Mouse (Mus musculus): ENCODE data around the gene Gga3. TPM values are rescaled to one million over a fixed set of nuclear protein-coding genes. Genes with fewer than 3 reads are reported as not detected.
A peak's percentile ranks its signal among the peaks of the same experiment; 100 is the strongest.

Gga3 gene
- polyA plus RNA-seq, 1 experiment from 2014 or later, result 19.2 TPM

- ATAC-seq (replicated peaks; ENCODE audit: low FRiP score, low TSS enrichment, low read depth) (no peak), DNase-seq (ENCODE audit: low spot score) (no peak)
- Histone ChIP-seq H3K27me3 (replicated peaks; ENCODE audit: control insufficient read depth, insufficient read depth, low read length) (no peaks in the 10 kb centered on the region), H3K4me3 (ENCODE audit: low read depth, low read length) (no peak overlapping the region), H3K36me3 (ENCODE audit: control insufficient read depth, insufficient read depth, low read length) (peaks cover 51% of the 10 kb centered on the region), H3K9me3 (ENCODE audit: control insufficient read depth, low read length) (no peaks in the 10 kb centered on the region), H3K4me1 (replicated peaks; ENCODE audit: control insufficient read depth, insufficient read depth, low read length) (peaks cover 23% of the 10 kb centered on the region), H3K27ac (ENCODE audit: low read depth) (no peak overlapping the region), H3K9ac (ENCODE audit: low read length) (no peak overlapping the region), H3K4me2 (ENCODE audit: low read length) (no peak overlapping the region)
- 78% methylated on average over 3 of the region's 3 CpGs for WGBS
Observed at GRCm38 (mm10) chr11:115609576-115609975, 5.7 kb upstream of the Gga3 start.

GRCm38 (mm10) chr11:115608421-115609399 lies 4.9 kb upstream of the Gga3 start:
- H3K9ac ChIP-seq (ENCODE audit: low read length), result no peak overlapping the region
- WGBS, result 77% methylated on average over 23 of the region's 23 CpGs
- H3K4me1 ChIP-seq (replicated peaks; ENCODE audit: control insufficient read depth, insufficient read depth, low read length), result peaks cover 21% of the 10 kb centered on the region
- no peak overlapping the region for H3K4me3 ChIP-seq (ENCODE audit: low read depth, low read length)
- no peak overlapping the region for H3K4me2 ChIP-seq (ENCODE audit: low read length)
- DNase-seq (ENCODE audit: low spot score) (no peak), ATAC-seq (replicated peaks; ENCODE audit: low FRiP score, low TSS enrichment, low read depth) (no peak)
- H3K27me3 ChIP-seq (replicated peaks; ENCODE audit: control insufficient read depth, insufficient read depth, low read length), result no peaks in the 10 kb centered on the region
- no peaks in the 10 kb centered on the region for H3K9me3 ChIP-seq (ENCODE audit: control insufficient read depth, low read length)
- H3K27ac ChIP-seq (ENCODE audit: low read depth), result no peak overlapping the region
- H3K36me3 ChIP-seq (ENCODE audit: control insufficient read depth, insufficient read depth, low read length), result peaks cover 50% of the 10 kb centered on the region

- H3K9me3 ChIP-seq (ENCODE audit: control insufficient read depth, low read length), result no peaks in the 10 kb centered on the region
- ATAC-seq (replicated peaks; ENCODE audit: low FRiP score, low TSS enrichment, low read depth) (no peak), DNase-seq (ENCODE audit: low spot score) (no peak)
- 94% methylated on average over 18 of the region's 18 CpGs for whole genome bisulfite sequencing
- H3K36me3 ChIP-seq (ENCODE audit: control insufficient read depth, insufficient read depth, low read length), result peaks cover 50% of the 10 kb centered on the region
- H3K27me3 ChIP-seq (replicated peaks; ENCODE audit: control insufficient read depth, insufficient read depth, low read length), result no peaks in the 10 kb centered on the region
- no peak overlapping the region for H3K27ac ChIP-seq (ENCODE audit: low read depth)
- H3K4me2 ChIP-seq (ENCODE audit: low read length), result no peak overlapping the region
- H3K4me1 ChIP-seq (replicated peaks; ENCODE audit: control insufficient read depth, insufficient read depth, low read length), result peaks cover 22% of the 10 kb centered on the region
- no peak overlapping the region for H3K4me3 ChIP-seq (ENCODE audit: low read depth, low read length)
- no peak overlapping the region for H3K9ac ChIP-seq (ENCODE audit: low read length)
Observed at GRCm38 (mm10) chr11:115606733-115607132, 2.9 kb upstream of the Gga3 start.

GRCm38 (mm10) chr11:115604304-115604696 lies 449 bp upstream of the Gga3 start:
- no peak for DNase-seq (ENCODE audit: low spot score)
- Histone ChIP-seq H3K9ac (ENCODE audit: low read length) (peak overlapping the region; percentile 96), H3K4me2 (ENCODE audit: low read length) (peak overlapping the region; percentile 98), H3K27me3 (replicated peaks; ENCODE audit: control insufficient read depth, insufficient read depth, low read length) (no peaks in the 10 kb centered on the region), H3K36me3 (ENCODE audit: control insufficient read depth, insufficient read depth, low read length) (peaks cover 42% of the 10 kb centered on the region), H3K9me3 (ENCODE audit: control insufficient read depth, low read length) (no peaks in the 10 kb centered on the region), H3K4me1 (replicated peaks; ENCODE audit: control insufficient read depth, insufficient read depth, low read length) (peaks cover 18% of the 10 kb centered on the region), H3K27ac (ENCODE audit: low read depth) (peak overlapping the region; percentile 95), H3K4me3 (ENCODE audit: low read depth, low read length) (peak overlapping the region; percentile 98)
- peak; percentile 18 for ATAC-seq (replicated peaks; ENCODE audit: low FRiP score, low TSS enrichment, low read depth)
- 0% methylated on average over 26 of the region's 26 CpGs for WGBS

- H3K36me3 ChIP-seq (ENCODE audit: control insufficient read depth, insufficient read depth, low read length), result peaks cover 36% of the 10 kb centered on the region
- no peak for DNase-seq (ENCODE audit: low spot score)
- no peaks in the 10 kb centered on the region for H3K9me3 ChIP-seq (ENCODE audit: control insufficient read depth, low read length)
- WGBS, result 6% methylated on average over 15 of the region's 15 CpGs
- peak overlapping the region; percentile 98 for H3K4me3 ChIP-seq (ENCODE audit: low read depth, low read length)
- ATAC-seq (replicated peaks; ENCODE audit: low FRiP score, low TSS enrichment, low read depth), result no peak
- peak overlapping the region; percentile 96 for H3K9ac ChIP-seq (ENCODE audit: low read length)
- peak overlapping the region; percentile 95 for H3K27ac ChIP-seq (ENCODE audit: low read depth)
- no peaks in the 10 kb centered on the region for H3K27me3 ChIP-seq (replicated peaks; ENCODE audit: control insufficient read depth, insufficient read depth, low read length)
- H3K4me2 ChIP-seq (ENCODE audit: low read length), result peak overlapping the region; percentile 98
- peaks cover 18% of the 10 kb centered on the region for H3K4me1 ChIP-seq (replicated peaks; ENCODE audit: control insufficient read depth, insufficient read depth, low read length)
Observed at GRCm38 (mm10) chr11:115603128-115603475, 749 bp downstream of the Gga3 start.

- H3K27me3 ChIP-seq (replicated peaks; ENCODE audit: control insufficient read depth, insufficient read depth, low read length), result no peaks in the 10 kb centered on the region
- 92% methylated on average over 4 of the region's 4 CpGs for WGBS
- ATAC-seq (replicated peaks; ENCODE audit: low FRiP score, low TSS enrichment, low read depth), result no peak
- no peak for DNase-seq (ENCODE audit: low spot score)
- H3K27ac ChIP-seq (ENCODE audit: low read depth), result no peak overlapping the region
- peaks cover 18% of the 10 kb centered on the region for H3K4me1 ChIP-seq (replicated peaks; ENCODE audit: control insufficient read depth, insufficient read depth, low read length)
- H3K9me3 ChIP-seq (ENCODE audit: control insufficient read depth, low read length), result no peaks in the 10 kb centered on the region
- peaks cover 30% of the 10 kb centered on the region for H3K36me3 ChIP-seq (ENCODE audit: control insufficient read depth, insufficient read depth, low read length)
- no peak overlapping the region for H3K4me2 ChIP-seq (ENCODE audit: low read length)
- H3K4me3 ChIP-seq (ENCODE audit: low read depth, low read length), result no peak overlapping the region
- no peak overlapping the region for H3K9ac ChIP-seq (ENCODE audit: low read length)
Observed at GRCm38 (mm10) chr11:115601174-115601573, 2.7 kb downstream of the Gga3 start.

- no peak for DNase-seq (ENCODE audit: low spot score)
- peaks cover 18% of the 10 kb centered on the region for H3K4me1 ChIP-seq (replicated peaks; ENCODE audit: control insufficient read depth, insufficient read depth, low read length)
- no peak overlapping the region for H3K4me2 ChIP-seq (ENCODE audit: low read length)
- H3K36me3 ChIP-seq (ENCODE audit: control insufficient read depth, insufficient read depth, low read length), result peaks cover 27% of the 10 kb centered on the region
- H3K9ac ChIP-seq (ENCODE audit: low read length), result no peak overlapping the region
- no peak overlapping the region for H3K4me3 ChIP-seq (ENCODE audit: low read depth, low read length)
- H3K27me3 ChIP-seq (replicated peaks; ENCODE audit: control insufficient read depth, insufficient read depth, low read length), result no peaks in the 10 kb centered on the region
- 96% methylated on average over 15 of the region's 15 CpGs for WGBS
- no peaks in the 10 kb centered on the region for H3K9me3 ChIP-seq (ENCODE audit: control insufficient read depth, low read length)
- ATAC-seq (replicated peaks; ENCODE audit: low FRiP score, low TSS enrichment, low read depth), result no peak
- H3K27ac ChIP-seq (ENCODE audit: low read depth), result no peak overlapping the region
Observed at GRCm38 (mm10) chr11:115600743-115601142, 3.1 kb downstream of the Gga3 start.

- no peak for DNase-seq (ENCODE audit: low spot score)
- Histone ChIP-seq H3K9ac (ENCODE audit: low read length) (no peak overlapping the region), H3K4me3 (ENCODE audit: low read depth, low read length) (no peak overlapping the region), H3K27ac (ENCODE audit: low read depth) (no peak overlapping the region), H3K9me3 (ENCODE audit: control insufficient read depth, low read length) (no peaks in the 10 kb centered on the region), H3K4me1 (replicated peaks; ENCODE audit: control insufficient read depth, insufficient read depth, low read length) (peaks cover 9% of the 10 kb centered on the region), H3K36me3 (ENCODE audit: control insufficient read depth, insufficient read depth, low read length) (peaks cover 26% of the 10 kb centered on the region), H3K4me2 (ENCODE audit: low read length) (no peak overlapping the region), H3K27me3 (replicated peaks; ENCODE audit: control insufficient read depth, insufficient read depth, low read length) (no peaks in the 10 kb centered on the region)
- ATAC-seq (replicated peaks; ENCODE audit: low FRiP score, low TSS enrichment, low read depth), result no peak
- 93% methylated on average over 7 of the region's 7 CpGs for WGBS
Observed at GRCm38 (mm10) chr11:115599722-115600121, 4.1 kb downstream of the Gga3 start.

- WGBS, result 93% methylated on average over 4 of the region's 4 CpGs
- Histone ChIP-seq H3K27me3 (replicated peaks; ENCODE audit: control insufficient read depth, insufficient read depth, low read length) (no peaks in the 10 kb centered on the region), H3K36me3 (ENCODE audit: control insufficient read depth, insufficient read depth, low read length) (peaks cover 40% of the 10 kb centered on the region), H3K27ac (ENCODE audit: low read depth) (no peak overlapping the region), H3K9ac (ENCODE audit: low read length) (no peak overlapping the region), H3K4me2 (ENCODE audit: low read length) (no peak overlapping the region), H3K4me1 (replicated peaks; ENCODE audit: control insufficient read depth, insufficient read depth, low read length) (peaks cover 9% of the 10 kb centered on the region), H3K4me3 (ENCODE audit: low read depth, low read length) (no peak overlapping the region), H3K9me3 (ENCODE audit: control insufficient read depth, low read length) (no peaks in the 10 kb centered on the region)
- ATAC-seq (replicated peaks; ENCODE audit: low FRiP score, low TSS enrichment, low read depth), result no peak
- no peak for DNase-seq (ENCODE audit: low spot score)
Observed at GRCm38 (mm10) chr11:115598309-115598708, 5.5 kb downstream of the Gga3 start.

Data from intestine, embryonic 14.5 days (tissue).